Mouse (Mus musculus) testis, adult 2 months (tissue): ENCODE measurements at regions not wholly inside any gene's neighbourhood (a gene's known extent, or its start where the extent isn't known, plus 50 kb on each side); places are given as distances from the start of the nearest gene placed in this dataset.

Experiments used
- CTCF ChIP-seq: fragments of 200-500 bp; IDR thresholded peaks from 2 replicates; pipeline ENCODE4 v1.5.1; 2012; ENCODE audit warnings: low read depth, mild to moderate bottlenecking, inconsistent platforms, low read length, moderate library complexity; ENCODE audit not compliant: control insufficient read depth, insufficient read depth, insufficient replicate concordance
- POLR2A ChIP-seq: fragments of 200-500 bp; IDR thresholded peaks from 2 replicates; pipeline ENCODE4 v1.6.1; 2012; ENCODE audit warnings: low read depth, mild to moderate bottlenecking, inconsistent platforms, low read length, moderate library complexity; ENCODE audit not compliant: control insufficient read depth

GRCm38 (mm10) chr1:35402995-35403394 is 553.2 kb downstream of the Plekhb2 start:
- TF ChIP-seq CTCF (no peak), POLR2A (no peak)
